In genomic region chr10:80880131-80880641, GRCm38 (mm10) we compare ENCODE assay signal across 8 mouse cellular contexts. TPM values are rescaled to one million over a fixed set of nuclear protein-coding genes. Genes with fewer than 3 reads are reported as not detected.
DNase-seq lines count a peak whose midpoint lies in the region; ATAC-seq and TF ChIP-seq lines count a peak whose summit lies in the region.

No protein-coding gene starts in this region.

- H3K36me3 ChIP-seq in ES-E14 (ENCODE audit: control insufficient read depth, insufficient read depth, low read length, poor library complexity, severe bottlenecking), result no peaks in the 10 kb centered on the region

- H3K27ac ChIP-seq in ES-E14 (ENCODE audit: insufficient read depth, low read depth, low read length, poor library complexity, severe bottlenecking), result no peak overlapping the region

- H3K9me3 ChIP-seq in ES-E14 (ENCODE audit: control insufficient read depth, insufficient read depth, low read depth, low read length), result no peaks in the 10 kb centered on the region

- in situ Hi-C loops in ES-E14 (cut with MboI; ENCODE audit: low sequenced_read_pairs in 2 of 2, unreplicated experiment in 2 of 2), result no loop called here

- peaks cover 0 to 10% of the 10 kb centered on the region in 2 experiments; a peak in 2 of 4 replicates for H3K4me1 ChIP-seq in ES-E14 (ENCODE audit: control insufficient read depth in 2 of 2, insufficient read depth in 2 of 2, low read length in 2 of 2, poor library complexity in 1 of 2)

- no peak for DNase-seq in frontal cortex, postnatal 25 days (ENCODE audit: low spot score in 2 of 2)
- peak; percentile 65 for DNase-seq in ES-E14 (ENCODE audit: low read depth, low spot score)
- DNase-seq in cerebellum, postnatal 10 days, result peak; percentile 83 to 88
- DNase-seq in heart, postnatal 14 days, result peak; percentile 74 to 81
- peak; percentile 71 to 72 for DNase-seq in layer of hippocampus, postnatal 10 days (ENCODE audit: low spot score in 2 of 2)
- peak; percentile 82 to 90 for DNase-seq in spleen, postnatal 10 days (ENCODE audit: low spot score in 2 of 2)

- H3K9ac ChIP-seq in ES-E14 (ENCODE audit: insufficient read depth, low read depth, low read length, poor library complexity, severe bottlenecking), result no peak overlapping the region

- intact Hi-C loops in heart, postnatal 14 days (cut with DNase I), result no loop called here

- no peak overlapping the region for H3K4me3 ChIP-seq in ES-E14 (ENCODE audit: insufficient read depth in 1 of 2, low read depth in 1 of 2, low read length in 2 of 2, poor library complexity in 1 of 2, severe bottlenecking in 1 of 2)

- ATAC-seq in frontal cortex, adult (ENCODE audit: low TSS enrichment), result peak; percentile 54; the same call in 1 of the 2 replicates
- ATAC-seq in megakaryocyte, adult 5-6 weeks (ENCODE audit: poor library complexity, severe bottlenecking), result peak; percentile 87

TF ChIP-seq in ES-E14, 5 proteins besides CTCF, POLR2A, EP300 and RAD21:
- TF ChIP-seq ZNF384 (IDR thresholded peaks at IDR 0.05; ENCODE audit: low read depth, low read length) (no peak), HCFC1 (IDR thresholded peaks at IDR 0.05; ENCODE audit: borderline replicate concordance, insufficient read depth, low read length) (0 out of 2 replicates have a peak, but pooled peaks have one; percentile 12)
TF ChIP-seq in ES-E14: peak in this region for 1.

RNA-seq across cellular contexts. Expression of gene Tmprss9, which starts 8.5 kb away (rescaled TPM):
- 0.26 TPM in 1 of 2 replicates, not detected in the other for total RNA-seq in ES-E14 (2012; rRNA removed)
- not detected for total RNA-seq in heart, postnatal 14 days (2021)
- under 1 TPM; 0.11 to 0.16 TPM for total RNA-seq in layer of hippocampus, postnatal 10 days (2021)
- total RNA-seq in megakaryocyte, adult 5-6 weeks (2015), result not detected in 2 replicates
- total RNA-seq in megakaryocyte, adult 5-6 weeks (2017), result not detected in 2 replicates

RNA-seq across cellular contexts. Expression of gene Timm13, which starts 20.6 kb away (rescaled TPM):
- 219 and 244 TPM in 2 replicates for total RNA-seq in ES-E14 (2012; rRNA removed)
- 100 to 1,000 TPM; 145 to 161 TPM for total RNA-seq in heart, postnatal 14 days (2021)
- total RNA-seq in layer of hippocampus, postnatal 10 days (2021), result 100 to 1,000 TPM; 157 to 172 TPM
- 60.1 and 74.7 TPM in 2 replicates for total RNA-seq in megakaryocyte, adult 5-6 weeks (2015)
- 31.8 and 44.9 TPM in 2 replicates for total RNA-seq in megakaryocyte, adult 5-6 weeks (2017)

RNA-seq across cellular contexts. Expression of gene Sppl2b, which starts 25.1 kb away (rescaled TPM):
- 38.9 and 66.1 TPM in 2 replicates for total RNA-seq in ES-E14 (2012; rRNA removed)
- total RNA-seq in heart, postnatal 14 days (2021), result 10 to 100 TPM; 26.6 to 28.5 TPM
- total RNA-seq in layer of hippocampus, postnatal 10 days (2021), result 10 to 100 TPM; 80.4 to 97.8 TPM
- 10.1 and 10.4 TPM in 2 replicates for total RNA-seq in megakaryocyte, adult 5-6 weeks (2015)
- 9.1 and 15.1 TPM in 2 replicates for total RNA-seq in megakaryocyte, adult 5-6 weeks (2017)

RNA-seq across cellular contexts. Expression of gene Lsm7, which starts 25.2 kb away (rescaled TPM):
- total RNA-seq in ES-E14 (2012; rRNA removed), result 385 and 464 TPM in 2 replicates
- 10 to 100 TPM; 21.3 to 28.3 TPM for total RNA-seq in heart, postnatal 14 days (2021)
- 10 to 100 TPM; 52.3 to 54.0 TPM for total RNA-seq in layer of hippocampus, postnatal 10 days (2021)
- total RNA-seq in megakaryocyte, adult 5-6 weeks (2015), result 56.6 and 58.0 TPM in 2 replicates
- 104 and 130 TPM in 2 replicates for total RNA-seq in megakaryocyte, adult 5-6 weeks (2017)

RNA-seq across cellular contexts. Expression of gene Lingo3, which starts 36.3 kb away (rescaled TPM):
- total RNA-seq in ES-E14 (2012; rRNA removed), result 2.4 and 6.9 TPM in 2 replicates
- total RNA-seq in heart, postnatal 14 days (2021), result 1 to 10 TPM; 4.2 to 5.7 TPM
- 10 to 100 TPM; 20.4 to 25.9 TPM for total RNA-seq in layer of hippocampus, postnatal 10 days (2021)
- not detected in 2 replicates for total RNA-seq in megakaryocyte, adult 5-6 weeks (2015)
- total RNA-seq in megakaryocyte, adult 5-6 weeks (2017), result not detected in 2 replicates

Comparison
In these comparisons a context has a peak if more than half of its experiments do, and no peak if none do; other contexts are left out.
1. DNase-seq: peak in ES-E14 (single experiment), cerebellum, postnatal 10 days (2 of 2), heart, postnatal 14 days (2 of 2), layer of hippocampus, postnatal 10 days (2 of 2) and spleen, postnatal 10 days (2 of 2); none in frontal cortex, postnatal 25 days (0 of 2).